Mouse (Mus musculus): ENCODE data around the gene Clic3. TPM values are rescaled to one million over a fixed set of nuclear protein-coding genes. Genes with fewer than 3 reads are reported as not detected.

Gene Clic3
- polyA plus RNA-seq, 1 experiment from 2014 or later: 0.77 TPM

Small RNA genes within 50 kb of the gene (microRNA-seq; reads per million reads assigned to microRNA genes)
- not detected for gene Mir3087 (ENCODE audit: insufficient number of aligned reads)

Other genes starting within 250 kb of the Clic3 start
- gene Nelfb, start 245.3 kb upstream of the Clic3 start, polyA plus RNA-seq (2014; fragmentation: Nextera tagmentation; extraction: Ambion mirVana): 110 TPM in 2 replicates
- not detected in 2 replicates for gene Stpg3, start 242.2 kb upstream of the Clic3 start, polyA plus RNA-seq (2014; fragmentation: Nextera tagmentation; extraction: Ambion mirVana)
- gene Fam166a, start 238.1 kb upstream of the Clic3 start, polyA plus RNA-seq (2014; fragmentation: Nextera tagmentation; extraction: Ambion mirVana): 0.88 and 1.3 TPM in 2 replicates
- 615 and 680 TPM in 2 replicates for gene Tubb4b, start 232.1 kb upstream of the Clic3 start, polyA plus RNA-seq (2014; fragmentation: Nextera tagmentation; extraction: Ambion mirVana)
- gene Slc34a3, start 222.5 kb upstream of the Clic3 start, polyA plus RNA-seq (2014; fragmentation: Nextera tagmentation; extraction: Ambion mirVana): not detected in 2 replicates
- gene Rnf224, start 220.1 kb upstream of the Clic3 start, polyA plus RNA-seq (2014; fragmentation: Nextera tagmentation; extraction: Ambion mirVana): not detected in 2 replicates
- 33.0 and 37.6 TPM in 2 replicates for gene Rnf208, start 214.6 kb upstream of the Clic3 start, polyA plus RNA-seq (2014; fragmentation: Nextera tagmentation; extraction: Ambion mirVana)
- gene Cysrt1, start 214.4 kb upstream of the Clic3 start, polyA plus RNA-seq (2014; fragmentation: Nextera tagmentation; extraction: Ambion mirVana): not detected in 2 replicates
- 5.1 and 5.8 TPM in 2 replicates for gene AL732309.1, start 210.0 kb upstream of the Clic3 start, polyA plus RNA-seq (2014; fragmentation: Nextera tagmentation; extraction: Ambion mirVana)
- gene Tmem203, start 201.4 kb upstream of the Clic3 start, polyA plus RNA-seq (2014; fragmentation: Nextera tagmentation; extraction: Ambion mirVana): 13.6 and 15.8 TPM in 2 replicates
- 4.6 and 7.3 TPM in 2 replicates for gene Tprn, start 194.2 kb upstream of the Clic3 start, polyA plus RNA-seq (2014; fragmentation: Nextera tagmentation; extraction: Ambion mirVana)
- 222 and 238 TPM in 2 replicates for gene Ssna1, start 184.4 kb upstream of the Clic3 start, polyA plus RNA-seq (2014; fragmentation: Nextera tagmentation; extraction: Ambion mirVana)
- 116 and 126 TPM in 2 replicates for gene Anapc2, start 184.4 kb upstream of the Clic3 start, polyA plus RNA-seq (2014; fragmentation: Nextera tagmentation; extraction: Ambion mirVana)
- gene Tmem210, start 168.7 kb upstream of the Clic3 start, polyA plus RNA-seq (2014; fragmentation: Nextera tagmentation; extraction: Ambion mirVana): not detected in 2 replicates
- gene Lrrc26, start 166.9 kb upstream of the Clic3 start, polyA plus RNA-seq (2014; fragmentation: Nextera tagmentation; extraction: Ambion mirVana): not detected in 2 replicates
- 1.7 and 2.1 TPM in 2 replicates for gene Grin1, start 137.7 kb upstream of the Clic3 start, polyA plus RNA-seq (2014; fragmentation: Nextera tagmentation; extraction: Ambion mirVana)
- gene Man1b1, start 124.5 kb upstream of the Clic3 start, polyA plus RNA-seq (2014; fragmentation: Nextera tagmentation; extraction: Ambion mirVana): 75.7 and 77.8 TPM in 2 replicates
- 20.1 and 20.5 TPM in 2 replicates for gene Dpp7, start 100.5 kb upstream of the Clic3 start, polyA plus RNA-seq (2014; fragmentation: Nextera tagmentation; extraction: Ambion mirVana)
- gene Uap1l1, start 91.2 kb upstream of the Clic3 start, polyA plus RNA-seq (2014; fragmentation: Nextera tagmentation; extraction: Ambion mirVana): 3.1 and 5.4 TPM in 2 replicates
- 79.0 and 85.0 TPM in 2 replicates for gene Sapcd2, start 84.5 kb upstream of the Clic3 start, polyA plus RNA-seq (2014; fragmentation: Nextera tagmentation; extraction: Ambion mirVana)
- 0.23 TPM in 1 of 2 replicates, not detected in the other for gene Entpd2, start 61.0 kb upstream of the Clic3 start, polyA plus RNA-seq (2014; fragmentation: Nextera tagmentation; extraction: Ambion mirVana)
- gene Npdc1, start 57.5 kb upstream of the Clic3 start, polyA plus RNA-seq (2014; fragmentation: Nextera tagmentation; extraction: Ambion mirVana): 120 and 128 TPM in 2 replicates
- gene Fut7, start 33.6 kb upstream of the Clic3 start, polyA plus RNA-seq (2014; fragmentation: Nextera tagmentation; extraction: Ambion mirVana): not detected in 2 replicates
- 9.9 and 10.2 TPM in 2 replicates for gene Abca2, start 28.1 kb upstream of the Clic3 start, polyA plus RNA-seq (2014; fragmentation: Nextera tagmentation; extraction: Ambion mirVana)
- gene Paxx, start 4.3 kb downstream of the Clic3 start, polyA plus RNA-seq (2014; fragmentation: Nextera tagmentation; extraction: Ambion mirVana): 22.9 and 24.2 TPM in 2 replicates
- 0.69 and 0.73 TPM in 2 replicates for gene Ptgds, start 13.2 kb downstream of the Clic3 start, polyA plus RNA-seq (2014; fragmentation: Nextera tagmentation; extraction: Ambion mirVana)
- gene Lcn12, start 37.1 kb downstream of the Clic3 start, polyA plus RNA-seq (2014; fragmentation: Nextera tagmentation; extraction: Ambion mirVana): not detected in 2 replicates
- gene Fbxw5, start 43.9 kb downstream of the Clic3 start, polyA plus RNA-seq (2014; fragmentation: Nextera tagmentation; extraction: Ambion mirVana): 96.1 and 102 TPM in 2 replicates
- gene C8g, start 44.9 kb downstream of the Clic3 start, polyA plus RNA-seq (2014; fragmentation: Nextera tagmentation; extraction: Ambion mirVana): 5.5 and 5.9 TPM in 2 replicates
- gene Traf2, start 90.1 kb downstream of the Clic3 start, polyA plus RNA-seq (2014; fragmentation: Nextera tagmentation; extraction: Ambion mirVana): 37.2 and 40.1 TPM in 2 replicates
- 353 and 371 TPM in 2 replicates for gene Edf1, start 101.0 kb downstream of the Clic3 start, polyA plus RNA-seq (2014; fragmentation: Nextera tagmentation; extraction: Ambion mirVana)
- 1.3 and 5.0 TPM in 2 replicates for gene Mamdc4, start 118.0 kb downstream of the Clic3 start, polyA plus RNA-seq (2014; fragmentation: Nextera tagmentation; extraction: Ambion mirVana)
- gene Phpt1, start 118.4 kb downstream of the Clic3 start, polyA plus RNA-seq (2014; fragmentation: Nextera tagmentation; extraction: Ambion mirVana): 144 and 164 TPM in 2 replicates
- 0.28 and 0.69 TPM in 2 replicates for gene Ajm1, start 124.9 kb downstream of the Clic3 start, polyA plus RNA-seq (2014; fragmentation: Nextera tagmentation; extraction: Ambion mirVana)
- gene Rabl6, start 151.7 kb downstream of the Clic3 start, polyA plus RNA-seq (2014; fragmentation: Nextera tagmentation; extraction: Ambion mirVana): 77.1 and 81.5 TPM in 2 replicates
- gene Ccdc183, start 160.8 kb downstream of the Clic3 start, polyA plus RNA-seq (2014; fragmentation: Nextera tagmentation; extraction: Ambion mirVana): 0.13 and 0.21 TPM in 2 replicates
- gene Tmem141, start 165.2 kb downstream of the Clic3 start, polyA plus RNA-seq (2014; fragmentation: Nextera tagmentation; extraction: Ambion mirVana): 12.6 and 17.9 TPM in 2 replicates
- gene Fcna, start 171.2 kb downstream of the Clic3 start, polyA plus RNA-seq (2014; fragmentation: Nextera tagmentation; extraction: Ambion mirVana): 0.95 and 0.97 TPM in 2 replicates
- not detected in 2 replicates for gene Lcn8, start 196.3 kb downstream of the Clic3 start, polyA plus RNA-seq (2014; fragmentation: Nextera tagmentation; extraction: Ambion mirVana)
- not detected in 2 replicates for gene Lcn5, start 201.1 kb downstream of the Clic3 start, polyA plus RNA-seq (2014; fragmentation: Nextera tagmentation; extraction: Ambion mirVana)
- gene Lcn6, start 219.9 kb downstream of the Clic3 start, polyA plus RNA-seq (2014; fragmentation: Nextera tagmentation; extraction: Ambion mirVana): not detected in 2 replicates
- not detected in 2 replicates for gene Lcn10, start 225.9 kb downstream of the Clic3 start, polyA plus RNA-seq (2014; fragmentation: Nextera tagmentation; extraction: Ambion mirVana)
- not detected in 2 replicates for gene Obp2a, start 243.2 kb downstream of the Clic3 start, polyA plus RNA-seq (2014; fragmentation: Nextera tagmentation; extraction: Ambion mirVana)
- 68.5 and 71.2 TPM in 2 replicates for gene Bmyc, start 249.9 kb downstream of the Clic3 start, polyA plus RNA-seq (2014; fragmentation: Nextera tagmentation; extraction: Ambion mirVana)

All from forebrain, embryonic 11.5 days (tissue).